Mouse (Mus musculus) liver, adult 2 months (tissue): ENCODE results near the gene Wdr5b.
"Not testable (repeated sequence)": the region's sequence is repeated elsewhere in the genome, so short reads cannot be mapped to it uniquely, and the experiment has no call there.

ENCODE experiments used
- CTCF ChIP-seq: fragments of 200-500 bp; IDR thresholded peaks from 2 replicates; pipeline ENCODE4 v1.5.1; 2011; ENCODE audit warnings: low read depth, low read length, control low read depth
- POLR2A ChIP-seq: fragments of 200-500 bp; IDR thresholded peaks from 2 replicates; pipeline ENCODE4 v1.6.1; 2011; ENCODE audit warnings: low read length, control low read depth; ENCODE audit not compliant: insufficient read depth; ENCODE audit errors: extremely low read depth

DNA sequence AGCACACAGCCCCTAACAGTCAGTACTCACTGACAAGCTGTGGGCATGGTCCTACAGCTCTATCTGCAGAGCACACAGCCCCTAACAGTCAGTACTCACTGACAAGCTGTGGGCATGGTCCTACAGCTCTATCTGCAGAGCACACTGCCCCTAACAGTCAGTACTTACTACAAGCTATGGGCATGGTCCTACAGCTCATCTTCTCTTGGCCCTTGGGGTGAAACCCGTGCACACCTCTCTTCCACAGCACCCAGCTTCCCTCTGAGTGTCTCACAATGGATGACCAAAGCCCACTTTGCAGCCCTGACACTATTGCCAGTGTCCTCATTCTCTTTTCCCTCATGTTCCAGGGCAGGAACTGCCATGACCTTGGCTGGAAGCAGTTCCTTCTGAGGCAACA lies 21.5 kb downstream of the Wdr5b start:
- not testable (repeated sequence) for TF ChIP-seq CTCF, POLR2A
